Mouse (Mus musculus) stomach, embryonic 14.5 days (tissue): Measurements from ENCODE around the gene Gm45521. TPM values are rescaled to one million over a fixed set of nuclear protein-coding genes. Genes with fewer than 3 reads are reported as not detected.

Experiments used
- ATAC-seq: fragments of 200-750 bp; cut with Nextera tagmentation; 2 replicates; pipeline ENCODE4 v1.8.0; 2017; ENCODE audit warnings: low read depth, moderate TSS enrichment; ENCODE audit not compliant: insufficient number of reproducible peaks, insufficient read depth, low FRiP score
- H3K27ac ChIP-seq: fragments of 300-500 bp; sonication (generic); 2 replicates; pipeline ENCODE4 v1.5.1; 2014; ENCODE audit warnings: mild to moderate bottlenecking, low read length, moderate library complexity, mixed read lengths
- H3K27me3 ChIP-seq: fragments of 300-500 bp; sonication (generic); 2 replicates; pipeline ENCODE4 v1.6.1; 2014; ENCODE audit warnings: low read length, control low read depth, mixed read lengths; ENCODE audit not compliant: control insufficient read depth, insufficient read depth
- H3K36me3 ChIP-seq: fragments of 300-500 bp; sonication (generic); 2 replicates; pipeline ENCODE4 v1.6.1; 2014; ENCODE audit warnings: mild to moderate bottlenecking, control low read depth, low read length, moderate library complexity, mixed read lengths; ENCODE audit not compliant: control insufficient read depth, insufficient read depth
- H3K4me1 ChIP-seq: fragments of 300-500 bp; sonication (generic); 2 replicates; pipeline ENCODE4 v1.6.1; 2014; ENCODE audit warnings: low read length, control low read depth, mixed read lengths; ENCODE audit not compliant: control insufficient read depth, insufficient read depth
- H3K4me2 ChIP-seq: fragments of 300-500 bp; sonication (generic); replicated peaks from 2 replicates; pipeline ENCODE4 v1.6.1; 2014; ENCODE audit warnings: low read depth, low read length, control low read depth
- H3K4me3 ChIP-seq: fragments of 300-500 bp; sonication (generic); 2 replicates; pipeline ENCODE4 v1.5.1; 2014; ENCODE audit warnings: low read depth, low read length, control low read depth
- H3K9ac ChIP-seq: fragments of 300-500 bp; sonication (generic); replicated peaks from 2 replicates; pipeline ENCODE4 v1.6.1; 2014; ENCODE audit warnings: low read depth, mild to moderate bottlenecking, control low read depth, low read length, moderate library complexity, mixed read lengths
- H3K9me3 ChIP-seq: fragments of 300-500 bp; sonication (generic); 2 replicates; pipeline ENCODE4 v1.6.1; 2016; ENCODE audit warnings: low read depth, low read length, control low read depth; ENCODE audit not compliant: control insufficient read depth
- WGBS: fragments of 180-500 bp; shearing (Covaris S2); extraction: QIAGEN DNeasy Blood & Tissue Kit; methylation state at CpG from one replicate; pipeline ENCODE4 v1.1.7; 2014; 5-methylcytosine and 5-hydroxymethylcytosine counted together
- polyA plus RNA-seq: library from polyadenylated mRNA; unstranded; fragments of >200 nt; fragmentation: Nextera tagmentation; extraction: Ambion mirVana; gene quantifications from 2 replicates; pipeline ENCODE4 v1.2.1, GENCODE M21; 2014

Gm45521 gene
- polyA plus RNA-seq, 1 experiment from 2014 or later = not detected

GRCm38 (mm10) chr14:7997255-7997696 lies 40.2 kb downstream of the Gm45521 start:
- Histone ChIP-seq H3K9ac (no peak overlapping the region), H3K36me3 (no peaks in the 10 kb centered on the region), H3K9me3 (no peaks in the 10 kb centered on the region), H3K27me3 (0 out of 2 replicates have a peak, but pooled peaks cover 6% of the 10 kb centered on the region), H3K27ac (no peak overlapping the region), H3K4me2 (peak overlapping the region; percentile 25; the same call in 1 of the 2 replicates), H3K4me1 (no peaks in the 10 kb centered on the region), H3K4me3 (no peak overlapping the region)
- ATAC-seq = no peak; the same call in 1 of the 2 replicates
- WGBS = 3% methylated on average over 15 of the region's 15 CpGs

- H3K27me3 ChIP-seq = 0 out of 2 replicates have a peak, but pooled peaks cover 6% of the 10 kb centered on the region
- no peak overlapping the region for H3K9ac ChIP-seq
- H3K27ac ChIP-seq = no peak overlapping the region
- H3K4me1 ChIP-seq = peaks cover 3% of the 10 kb centered on the region; the same call in 1 of the 2 replicates
- WGBS = 62% methylated on average over 3 of the region's 3 CpGs
- H3K4me3 ChIP-seq = no peak overlapping the region
- no peak for ATAC-seq
- H3K9me3 ChIP-seq = no peaks in the 10 kb centered on the region
- H3K4me2 ChIP-seq = no peak overlapping the region
- H3K36me3 ChIP-seq = no peaks in the 10 kb centered on the region
These were observed 41.9 kb downstream of the Gm45521 start for GRCm38 (mm10) chr14:7999030-7999429.

GRCm38 (mm10) chr14:7999435-7999834 lies 42.3 kb downstream of the Gm45521 start:
- Histone ChIP-seq H3K4me2 (no peak overlapping the region), H3K27me3 (0 out of 2 replicates have a peak, but pooled peaks cover 6% of the 10 kb centered on the region), H3K9ac (no peak overlapping the region), H3K27ac (no peak overlapping the region), H3K9me3 (no peaks in the 10 kb centered on the region), H3K36me3 (no peaks in the 10 kb centered on the region), H3K4me1 (peaks cover 4% of the 10 kb centered on the region; the same call in 1 of the 2 replicates), H3K4me3 (no peak overlapping the region)
- WGBS = 51% methylated on average over 5 of the region's 5 CpGs
- no peak for ATAC-seq

GRCm38 (mm10) chr14:8000247-8000646 lies 43.2 kb downstream of the Gm45521 start:
- Histone ChIP-seq H3K4me2 (no peak overlapping the region), H3K4me3 (no peak overlapping the region), H3K4me1 (peaks cover 4% of the 10 kb centered on the region; the same call in 1 of the 2 replicates), H3K36me3 (no peaks in the 10 kb centered on the region), H3K9me3 (no peaks in the 10 kb centered on the region), H3K9ac (no peak overlapping the region), H3K27me3 (0 out of 2 replicates have a peak, but pooled peaks cover 6% of the 10 kb centered on the region), H3K27ac (no peak overlapping the region)
- no peak for ATAC-seq
- WGBS = 76% methylated on average over 5 of the region's 5 CpGs

- peaks cover 4% of the 10 kb centered on the region; the same call in 1 of the 2 replicates for H3K4me1 ChIP-seq
- H3K9ac ChIP-seq = no peak overlapping the region
- 0 out of 2 replicates have a peak, but pooled peaks cover 6% of the 10 kb centered on the region for H3K27me3 ChIP-seq
- no peaks in the 10 kb centered on the region for H3K36me3 ChIP-seq
- 24% methylated on average over 17 of the region's 17 CpGs for WGBS
- no peak for ATAC-seq
- no peak overlapping the region for H3K27ac ChIP-seq
- H3K4me2 ChIP-seq = no peak overlapping the region
- no peaks in the 10 kb centered on the region for H3K9me3 ChIP-seq
- H3K4me3 ChIP-seq = no peak overlapping the region
These were observed 44.0 kb downstream of the Gm45521 start for GRCm38 (mm10) chr14:8000831-8001685.

GRCm38 (mm10) chr14:8002432-8003092 lies 45.5 kb downstream of the Gm45521 start, which contains the start of gene Abhd6:
Gene Abhd6 (plus strand): TSS chr14:8002902.
- peaks cover 4% of the 10 kb centered on the region; the same call in 1 of the 2 replicates for H3K4me1 ChIP-seq

GRCm38 (mm10) chr14:8003093-8003670 lies 46.1 kb downstream of the Gm45521 start:
- 0 out of 2 replicates have a peak, but pooled peaks cover 6% of the 10 kb centered on the region for H3K27me3 ChIP-seq
- ATAC-seq = no peak
- no peaks in the 10 kb centered on the region for H3K36me3 ChIP-seq
- 1% methylated on average over 23 of the region's 23 CpGs for WGBS
- H3K9ac ChIP-seq = peak overlapping the region; percentile 43
- H3K27ac ChIP-seq = no peak overlapping the region
- peak overlapping the region; percentile 66 for H3K4me3 ChIP-seq
- peaks cover 4% of the 10 kb centered on the region; the same call in 1 of the 2 replicates for H3K4me1 ChIP-seq
- peak overlapping the region; percentile 57 for H3K4me2 ChIP-seq
- H3K9me3 ChIP-seq = no peaks in the 10 kb centered on the region

More at GRCm38 (mm10) chr14:8002432-8003092, 45.5 kb downstream of the Gm45521 start, which contains the start of gene Abhd6:
- Histone ChIP-seq H3K4me3 (peak within 1 kb of the TSS; percentile 66), H3K27me3 (0 out of 2 replicates have a peak, but pooled peaks cover 6% of the 10 kb centered on the region), H3K9me3 (no peaks in the 10 kb centered on the region), H3K9ac (peak within 1 kb of the TSS; percentile 43), H3K36me3 (no peaks in the 10 kb centered on the region), H3K27ac (no peak within 1 kb of the TSS), H3K4me2 (peak within 1 kb of the TSS; percentile 57)
- WGBS = 2% methylated on average over 38 of the region's 38 CpGs
- ATAC-seq = peak; percentile 78
